Mouse (Mus musculus) limb, embryonic 15.5 days (tissue): ENCODE data around the gene Mb21d2. TPM values are rescaled to one million over a fixed set of nuclear protein-coding genes. Genes with fewer than 3 reads are reported as not detected.
A peak's percentile ranks its signal among the peaks of the same experiment; 100 is the strongest.

Experiments
- ATAC-seq: fragments of 200-750 bp; cut with Nextera tagmentation; 2 replicates; pipeline ENCODE4 v1.8.0; 2017; ENCODE audit warnings: low read depth, moderate TSS enrichment; ENCODE audit not compliant: insufficient number of reproducible peaks, low FRiP score, low TSS enrichment
- H3K27ac ChIP-seq: fragments of 300-500 bp; sonication (generic); 2 replicates; pipeline ENCODE4 v1.5.1; 2015; ENCODE audit warnings: moderate library complexity, mild to moderate bottlenecking, inconsistent platforms
- H3K27me3 ChIP-seq: fragments of 300-500 bp; sonication (generic); 2 replicates; pipeline ENCODE4 v1.6.1; 2015; ENCODE audit warnings: inconsistent platforms
- H3K36me3 ChIP-seq: fragments of 300-500 bp; sonication (generic); 2 replicates; pipeline ENCODE4 v1.6.1; 2015; ENCODE audit warnings: inconsistent platforms
- H3K4me1 ChIP-seq: fragments of 300-500 bp; sonication (generic); 2 replicates; pipeline ENCODE4 v1.6.1; 2015; ENCODE audit warnings: inconsistent platforms
- H3K4me2 ChIP-seq: fragments of 300-500 bp; sonication (generic); 2 replicates; pipeline ENCODE4 v1.6.1; 2015; ENCODE audit warnings: mild to moderate bottlenecking, inconsistent platforms
- H3K4me3 ChIP-seq: fragments of 300-500 bp; sonication (generic); 2 replicates; pipeline ENCODE4 v1.5.1; 2015; ENCODE audit warnings: mild to moderate bottlenecking, inconsistent platforms
- H3K9ac ChIP-seq: fragments of 300-500 bp; sonication (generic); 2 replicates; pipeline ENCODE4 v1.6.1; 2015; ENCODE audit warnings: inconsistent platforms
- H3K9me3 ChIP-seq: fragments of 300-500 bp; sonication (generic); 2 replicates; pipeline ENCODE4 v1.6.1; 2016; ENCODE audit warnings: inconsistent platforms
- WGBS: fragments of 180-500 bp; shearing (Covaris S2); methylation state at CpG from one replicate; pipeline ENCODE4 v1.1.7; 2015; 5-methylcytosine and 5-hydroxymethylcytosine counted together
- polyA plus RNA-seq: library from polyadenylated mRNA; unstranded; fragments of >200 nt; fragmentation: Nextera tagmentation; extraction: Ambion mirVana; gene quantifications from 2 replicates; pipeline ENCODE4 v1.2.1, GENCODE M21; 2015

Gene Mb21d2
- polyA plus RNA-seq, 1 experiment from 2014 or later = 7.4 TPM

DNA sequence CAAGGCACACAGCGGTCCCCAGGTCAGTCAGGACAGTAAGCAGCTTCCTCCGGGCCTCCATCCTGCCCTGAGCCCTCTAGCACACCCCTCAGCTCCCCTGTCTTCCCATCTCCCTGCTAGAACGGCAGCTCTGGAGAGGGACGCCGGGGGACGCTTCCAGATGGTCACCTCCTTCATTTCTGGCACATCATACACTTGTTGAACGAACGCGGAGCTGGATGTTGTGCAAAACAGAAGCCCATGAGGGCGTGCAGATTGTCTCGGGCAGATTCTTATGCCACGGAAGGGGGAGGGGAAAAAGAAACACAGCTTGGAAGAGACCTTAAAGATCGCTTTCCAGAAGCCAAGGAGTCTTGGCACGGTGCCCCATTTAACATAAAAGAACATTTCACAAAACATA, 78.6 kb downstream of the Mb21d2 start:
- no peak overlapping the region for H3K27ac ChIP-seq
- no peak overlapping the region for H3K4me2 ChIP-seq
- WGBS = 55% methylated on average over 14 of the region's 14 CpGs

DNA sequence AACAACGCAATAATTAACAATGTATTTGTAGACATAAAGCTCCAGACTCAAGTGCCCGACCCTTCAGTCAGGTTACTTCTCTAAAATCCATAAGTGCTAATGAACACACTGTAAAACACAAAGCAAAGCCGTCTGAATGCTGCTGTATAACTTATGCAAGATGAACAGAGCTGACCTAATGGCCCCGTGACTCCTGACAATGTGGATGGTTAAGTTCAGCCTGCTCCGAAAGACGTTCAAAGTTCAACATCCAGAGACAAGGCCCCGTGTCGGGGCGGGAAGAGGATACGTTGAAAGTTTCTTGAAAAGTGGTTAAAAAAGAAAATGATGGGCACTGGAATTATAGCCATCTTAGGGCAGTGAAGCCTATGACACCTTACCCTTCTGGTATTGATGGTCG, 83.3 kb downstream of the Mb21d2 start:
- no peak overlapping the region for H3K9ac ChIP-seq
- H3K9me3 ChIP-seq = no peaks in the 10 kb centered on the region
- H3K36me3 ChIP-seq = no peaks in the 10 kb centered on the region
- no peak overlapping the region for H3K27ac ChIP-seq
- no peak for ATAC-seq
- WGBS = 85% methylated on average over 11 of the region's 11 CpGs
- no peak overlapping the region for H3K4me3 ChIP-seq
- H3K4me2 ChIP-seq = no peak overlapping the region
- peaks cover 10% of the 10 kb centered on the region for H3K4me1 ChIP-seq
- H3K27me3 ChIP-seq = peaks cover 6% of the 10 kb centered on the region

More for the DNA sequence above, 78.6 kb downstream of the Mb21d2 start:
- H3K27me3 ChIP-seq = no peaks in the 10 kb centered on the region
- no peak for ATAC-seq
- H3K9me3 ChIP-seq = no peaks in the 10 kb centered on the region
- no peak overlapping the region for H3K9ac ChIP-seq
- H3K4me1 ChIP-seq = 0 out of 2 replicates have a peak, but pooled peaks cover 9% of the 10 kb centered on the region
- H3K4me3 ChIP-seq = no peak overlapping the region
- H3K36me3 ChIP-seq = no peaks in the 10 kb centered on the region

DNA sequence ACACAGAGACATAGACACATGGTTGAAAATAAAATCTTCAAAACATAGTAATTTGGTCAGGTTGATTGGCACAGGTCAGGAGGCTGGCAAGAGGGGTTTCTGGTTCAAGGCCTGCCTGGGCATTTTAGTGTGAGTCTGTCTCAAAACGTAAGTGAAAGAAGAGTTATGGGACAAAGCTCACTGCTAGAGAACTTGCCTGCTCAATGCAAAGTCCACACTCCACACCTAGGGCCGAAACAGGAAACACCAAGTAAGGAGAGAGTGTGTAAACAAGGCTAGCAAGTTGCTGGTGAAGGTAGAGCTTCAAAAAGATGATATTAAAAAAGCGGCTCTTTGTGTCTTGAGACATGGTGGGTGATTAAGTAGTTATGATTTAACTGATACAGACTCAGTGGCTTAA, 84.1 kb downstream of the Mb21d2 start:
- H3K27me3 ChIP-seq = peaks cover 6% of the 10 kb centered on the region
- H3K9me3 ChIP-seq = no peaks in the 10 kb centered on the region
- WGBS = 84% methylated on average over 3 of the region's 3 CpGs

GRCm38 (mm10) chr16:28841102-28841501, 88.4 kb downstream of the Mb21d2 start:
- H3K27me3 ChIP-seq = peaks cover 6% of the 10 kb centered on the region
- no peak overlapping the region for H3K27ac ChIP-seq
- H3K4me3 ChIP-seq = no peak overlapping the region
- peaks cover 16% of the 10 kb centered on the region for H3K4me1 ChIP-seq
- H3K9ac ChIP-seq = no peak overlapping the region
- no peaks in the 10 kb centered on the region for H3K9me3 ChIP-seq
- 0 out of 2 replicates have a peak overlapping the region, but pooled peaks have one; percentile 13 for H3K4me2 ChIP-seq
- no peaks in the 10 kb centered on the region for H3K36me3 ChIP-seq
- WGBS = 18% methylated on average over 11 of the region's 11 CpGs
- ATAC-seq = no peak

More for the DNA sequence above, 84.1 kb downstream of the Mb21d2 start:
- Histone ChIP-seq H3K4me3 (no peak overlapping the region), H3K9ac (no peak overlapping the region), H3K4me1 (peaks cover 15% of the 10 kb centered on the region), H3K36me3 (no peaks in the 10 kb centered on the region), H3K27ac (no peak overlapping the region), H3K4me2 (no peak overlapping the region)
- ATAC-seq = no peak

GRCm38 (mm10) chr16:28840075-28840974, 89.1 kb downstream of the Mb21d2 start:
- ATAC-seq = peak; percentile 46
- 0 out of 2 replicates have a peak overlapping the region, but pooled peaks have one; percentile 22 for H3K27ac ChIP-seq
- no peak overlapping the region for H3K9ac ChIP-seq
- H3K4me3 ChIP-seq = no peak overlapping the region
- WGBS = 38% methylated on average over 24 of the region's 24 CpGs
- peak overlapping the region; percentile 24; the same call in 1 of the 2 replicates for H3K4me2 ChIP-seq
- H3K36me3 ChIP-seq = no peaks in the 10 kb centered on the region
- no peaks in the 10 kb centered on the region for H3K9me3 ChIP-seq
- peaks cover 16% of the 10 kb centered on the region for H3K4me1 ChIP-seq
- peaks cover 6% of the 10 kb centered on the region for H3K27me3 ChIP-seq

GRCm38 (mm10) chr16:28839575-28839974, 89.9 kb downstream of the Mb21d2 start:
- ATAC-seq = no peak
- WGBS = 86% methylated on average over 9 of the region's 9 CpGs

DNA sequence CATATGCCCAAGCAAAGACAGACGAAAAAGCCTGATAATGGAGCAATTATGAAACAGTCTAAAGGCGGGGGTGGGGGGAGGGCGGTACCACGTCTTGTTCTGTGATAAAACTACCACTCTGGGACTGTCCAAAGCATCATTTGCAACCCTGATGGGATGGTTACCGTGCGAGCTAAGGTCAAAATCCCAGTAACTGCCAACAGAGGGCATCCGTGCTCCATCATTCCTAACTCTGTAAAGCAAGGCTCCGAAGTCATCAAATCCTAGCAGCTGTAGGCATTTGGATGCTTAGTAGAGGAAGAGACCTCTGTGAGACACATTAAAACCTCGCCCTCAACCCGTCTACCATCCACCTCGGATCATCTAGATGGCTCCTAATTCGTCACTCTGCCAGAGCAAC, 91.5 kb downstream of the Mb21d2 start:
- no peak for ATAC-seq
- Histone ChIP-seq H3K4me2 (no peak overlapping the region), H3K9me3 (no peaks in the 10 kb centered on the region), H3K27ac (no peak overlapping the region), H3K4me1 (peaks cover 16% of the 10 kb centered on the region), H3K27me3 (peaks cover 3% of the 10 kb centered on the region; the same call in 1 of the 2 replicates), H3K4me3 (no peak overlapping the region), H3K36me3 (no peaks in the 10 kb centered on the region), H3K9ac (no peak overlapping the region)
- WGBS = 13% methylated on average over 12 of the region's 12 CpGs

More at GRCm38 (mm10) chr16:28839575-28839974, 89.9 kb downstream of the Mb21d2 start:
- H3K9me3 ChIP-seq = no peaks in the 10 kb centered on the region
- no peak overlapping the region for H3K4me2 ChIP-seq
- H3K36me3 ChIP-seq = no peaks in the 10 kb centered on the region
- H3K27ac ChIP-seq = no peak overlapping the region
- no peak overlapping the region for H3K4me3 ChIP-seq
- no peak overlapping the region for H3K9ac ChIP-seq
- peaks cover 16% of the 10 kb centered on the region for H3K4me1 ChIP-seq
- H3K27me3 ChIP-seq = peaks cover 6% of the 10 kb centered on the region

DNA sequence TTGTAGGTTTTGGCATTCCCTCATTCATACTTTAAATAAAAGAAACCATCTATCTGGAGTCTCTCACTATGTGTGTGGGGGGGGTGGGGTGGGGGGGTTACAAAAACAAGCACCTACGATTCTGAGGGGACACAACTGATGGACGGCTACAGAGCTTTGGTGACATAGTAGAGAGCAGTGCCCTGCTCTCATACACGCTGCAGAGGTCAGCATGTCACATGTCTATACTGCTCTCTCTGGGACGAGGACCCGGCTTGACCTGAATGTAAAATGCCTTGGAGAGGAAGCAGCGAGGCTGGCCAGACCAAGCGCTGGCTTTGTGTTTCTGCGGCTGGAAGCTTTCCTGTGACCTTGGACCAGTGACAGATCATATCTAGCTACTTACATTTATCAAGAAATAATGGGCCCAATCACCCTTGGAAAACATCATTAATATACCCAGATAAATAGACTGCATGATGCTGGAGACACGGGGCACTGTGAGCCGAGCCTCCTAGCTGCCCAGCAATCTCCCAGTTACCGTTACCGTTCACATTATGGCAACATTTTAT, 97.3 kb downstream of the Mb21d2 start:
- WGBS = 83% methylated on average over 12 of the region's 12 CpGs
- Histone ChIP-seq H3K4me1 (no peaks in the 10 kb centered on the region), H3K36me3 (peaks cover 15% of the 10 kb centered on the region), H3K4me3 (no peak overlapping the region), H3K9ac (no peak overlapping the region), H3K27ac (no peak overlapping the region), H3K27me3 (no peaks in the 10 kb centered on the region), H3K9me3 (no peaks in the 10 kb centered on the region), H3K4me2 (no peak overlapping the region)
- ATAC-seq = 0 out of 2 replicates have a peak, but pooled peaks have one; percentile 52

- H3K4me3 ChIP-seq = no peak overlapping the region
- no peak overlapping the region for H3K9ac ChIP-seq
- no peak overlapping the region for H3K27ac ChIP-seq
- H3K4me1 ChIP-seq = no peaks in the 10 kb centered on the region
- H3K27me3 ChIP-seq = no peaks in the 10 kb centered on the region
- ATAC-seq = no peak
- no peak overlapping the region for H3K4me2 ChIP-seq
- 80% methylated on average over 10 of the region's 10 CpGs for WGBS
- peaks cover 17% of the 10 kb centered on the region for H3K36me3 ChIP-seq
- no peaks in the 10 kb centered on the region for H3K9me3 ChIP-seq
Observed at GRCm38 (mm10) chr16:28829263-28829955, 100.1 kb downstream of the Mb21d2 start.

DNA sequence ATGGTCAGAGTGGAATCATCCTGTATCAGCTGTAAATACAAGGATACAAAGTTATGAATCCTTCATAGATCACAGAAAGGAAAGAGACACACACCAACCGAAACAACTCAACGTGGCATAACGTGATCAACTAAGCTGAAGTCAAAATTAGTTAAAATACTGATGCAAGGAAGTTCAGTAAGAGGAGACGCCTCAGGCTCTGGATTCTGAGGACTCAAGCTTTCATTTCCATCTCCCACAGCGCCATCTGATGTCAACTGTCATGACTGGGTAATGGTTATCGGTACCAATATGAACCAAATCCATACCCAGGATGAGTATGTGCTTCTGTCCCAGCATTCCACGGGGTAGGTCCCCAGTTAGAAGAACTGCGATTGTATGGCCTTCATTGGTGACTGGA, 104.7 kb downstream of the Mb21d2 start:
- no peak overlapping the region for H3K4me2 ChIP-seq
- ATAC-seq = no peak
- H3K27me3 ChIP-seq = no peaks in the 10 kb centered on the region
- peaks cover 17% of the 10 kb centered on the region for H3K36me3 ChIP-seq
- no peak overlapping the region for H3K27ac ChIP-seq
- H3K4me3 ChIP-seq = no peak overlapping the region
- no peaks in the 10 kb centered on the region for H3K9me3 ChIP-seq
- 95% methylated on average over 8 of the region's 8 CpGs for WGBS
- H3K9ac ChIP-seq = no peak overlapping the region
- no peaks in the 10 kb centered on the region for H3K4me1 ChIP-seq

- H3K36me3 ChIP-seq = no peaks in the 10 kb centered on the region
- H3K4me1 ChIP-seq = no peaks in the 10 kb centered on the region
- no peak overlapping the region for H3K9ac ChIP-seq
- H3K4me2 ChIP-seq = no peak overlapping the region
- 41% methylated on average over 6 of the region's 6 CpGs for WGBS
- H3K4me3 ChIP-seq = no peak overlapping the region
- H3K9me3 ChIP-seq = no peaks in the 10 kb centered on the region
- no peak overlapping the region for H3K27ac ChIP-seq
- ATAC-seq = no peak
- no peaks in the 10 kb centered on the region for H3K27me3 ChIP-seq
Observed at GRCm38 (mm10) chr16:28821774-28822173, 107.7 kb downstream of the Mb21d2 start.
